Mouse (Mus musculus): ENCODE measurements around the gene Gm28778.
A peak's percentile ranks its signal among the peaks of the same experiment; 100 is the strongest.
"Not testable (repeated sequence)": the region's sequence is repeated elsewhere in the genome, so short reads cannot be mapped to it uniquely, and the experiment has no call there.

Gm28778 gene

GRCm38 (mm10) chr1:53296581-53297383 lies at the start of gene Gm28778, which contains the start of the genes Pms1 and Ormdl1:
Gene Gm28778 (plus strand): TSS chr1:53297111.
Gene Pms1 (minus strand): TSS chr1:53297018.
Gene Ormdl1 (plus strand): TSS chr1:53297095.
- peak; percentile 94 to 96 for DNase-seq (ENCODE audit: low spot score in 2 of 2)

- not testable (repeated sequence) for DNase-seq (ENCODE audit: low spot score in 2 of 2)
These were observed 31.8 kb upstream of the Gm28778 start for GRCm38 (mm10) chr1:53264958-53265612.

- DNase-seq (ENCODE audit: low spot score in 2 of 2), result peak; percentile 13 to 32
These were observed 27.0 kb upstream of the Gm28778 start for GRCm38 (mm10) chr1:53269901-53270300.

- peak in 1 of 2 experiments; percentile 3 for DNase-seq (ENCODE audit: low spot score in 2 of 2)
These were observed 24.3 kb upstream of the Gm28778 start for GRCm38 (mm10) chr1:53272646-53273045.

- no peak for DNase-seq (ENCODE audit: low spot score in 2 of 2)
These were observed 5.7 kb upstream of the Gm28778 start for GRCm38 (mm10) chr1:53291197-53291596.

- DNase-seq (ENCODE audit: low spot score in 2 of 2), result no peak
These were observed 3.6 kb downstream of the Gm28778 start for GRCm38 (mm10) chr1:53300506-53300905.

GRCm38 (mm10) chr1:53312989-53313967 lies 16.4 kb downstream of the Gm28778 start, which contains the start of gene Osgepl1:
Gene Osgepl1 (plus strand): TSS chr1:53313624.
- DNase-seq (ENCODE audit: low spot score in 2 of 2), result peak; percentile 78 to 87

GRCm38 (mm10) chr1:53321662-53322344 lies 24.9 kb downstream of the Gm28778 start:
- no peak for DNase-seq (ENCODE audit: low spot score in 2 of 2)

GRCm38 (mm10) chr1:53323254-53323653 lies 26.3 kb downstream of the Gm28778 start:
- DNase-seq (ENCODE audit: low spot score in 2 of 2), result no peak

- no peak for DNase-seq (ENCODE audit: low spot score in 2 of 2)
These were observed 27.4 kb downstream of the Gm28778 start for GRCm38 (mm10) chr1:53324277-53324676.

- DNase-seq (ENCODE audit: low spot score in 2 of 2), result no peak
These were observed 28.1 kb downstream of the Gm28778 start for GRCm38 (mm10) chr1:53324827-53325494.

- not testable (repeated sequence) for DNase-seq (ENCODE audit: low spot score in 2 of 2)
These were observed 36.6 kb downstream of the Gm28778 start for GRCm38 (mm10) chr1:53333527-53333926.

- DNase-seq (ENCODE audit: low spot score in 2 of 2), result no peak
These were observed 38.6 kb downstream of the Gm28778 start for GRCm38 (mm10) chr1:53335465-53335864.

GRCm38 (mm10) chr1:53337403-53337802 lies 40.5 kb downstream of the Gm28778 start:
- not testable (repeated sequence) for DNase-seq (ENCODE audit: low spot score in 2 of 2)

- no peak for DNase-seq (ENCODE audit: low spot score in 2 of 2)
These were observed 44.2 kb downstream of the Gm28778 start for GRCm38 (mm10) chr1:53341071-53341470.

GRCm38 (mm10) chr1:53352327-53353261 lies 55.7 kb downstream of the Gm28778 start, which contains the start of the genes Asdurf, Gm28551 and Asnsd1:
Gene Asdurf (minus strand): TSS chr1:53352619.
Gene Gm28551 (minus strand): TSS chr1:53352667.
Gene Asnsd1 (minus strand): TSS chr1:53352752.
- DNase-seq (ENCODE audit: low spot score in 2 of 2), result peak; percentile 98

GRCm38 (mm10) chr1:53358988-53359387 lies 62.1 kb downstream of the Gm28778 start:
- no peak for DNase-seq (ENCODE audit: low spot score in 2 of 2)

All from heart, adult 9 months (tissue).